Mouse (Mus musculus) kidney, embryonic 14.5 days (tissue): ENCODE data around the gene Ankrd6. TPM values are rescaled to one million over a fixed set of nuclear protein-coding genes. Genes with fewer than 3 reads are reported as not detected.

Experiments used
- ATAC-seq: fragments of 200-750 bp; cut with Nextera tagmentation; 2 replicates; pipeline ENCODE4 v1.8.0; 2017; ENCODE audit warnings: moderate number of reproducible peaks, mild to moderate bottlenecking, moderate TSS enrichment, moderate library complexity; ENCODE audit not compliant: low FRiP score, low TSS enrichment
- H3K27ac ChIP-seq: fragments of 300-500 bp; sonication (generic); 2 replicates; pipeline ENCODE4 v1.5.1; 2014; ENCODE audit warnings: low read depth, mild to moderate bottlenecking, low read length, moderate library complexity, mixed read lengths
- H3K27me3 ChIP-seq: fragments of 300-500 bp; sonication (generic); 2 replicates; pipeline ENCODE4 v1.6.1; 2014; ENCODE audit warnings: mild to moderate bottlenecking, low read length; ENCODE audit not compliant: control insufficient read depth, insufficient read depth
- H3K36me3 ChIP-seq: fragments of 300-500 bp; sonication (generic); 2 replicates; pipeline ENCODE4 v1.6.1; 2014; ENCODE audit warnings: low read length, mixed read lengths; ENCODE audit not compliant: control insufficient read depth, insufficient read depth
- H3K4me1 ChIP-seq: fragments of 300-500 bp; sonication (generic); 2 replicates; pipeline ENCODE4 v1.6.1; 2014; ENCODE audit warnings: low read length, mixed read lengths; ENCODE audit not compliant: control insufficient read depth, insufficient read depth
- H3K4me2 ChIP-seq: fragments of 300-500 bp; sonication (generic); replicated peaks from 2 replicates; pipeline ENCODE4 v1.6.1; 2014; ENCODE audit warnings: low read depth, mild to moderate bottlenecking, low read length
- H3K4me3 ChIP-seq: fragments of 300-500 bp; sonication (generic); 2 replicates; pipeline ENCODE4 v1.5.1; 2014; ENCODE audit warnings: mild to moderate bottlenecking, low read length
- H3K9ac ChIP-seq: fragments of 300-500 bp; sonication (generic); 2 replicates; pipeline ENCODE4 v1.6.1; 2014; ENCODE audit warnings: low read depth, mild to moderate bottlenecking, low read length, moderate library complexity
- H3K9me3 ChIP-seq: fragments of 300-500 bp; sonication (generic); 2 replicates; pipeline ENCODE4 v1.6.1; 2016; ENCODE audit warnings: low read length; ENCODE audit not compliant: control insufficient read depth
- WGBS: fragments of 180-500 bp; shearing (Covaris S2); extraction: QIAGEN DNeasy Blood & Tissue Kit; methylation state at CpG from one replicate; pipeline ENCODE4 v1.1.7; 2014; 5-methylcytosine and 5-hydroxymethylcytosine counted together
- polyA plus RNA-seq: library from polyadenylated mRNA; unstranded; fragments of >200 nt; fragmentation: Nextera tagmentation; extraction: Ambion mirVana; gene quantifications from 2 replicates; pipeline ENCODE4 v1.2.1, GENCODE M21; 2014

Gene Ankrd6
- polyA plus RNA-seq, 1 experiment from 2014 or later, result 14.3 TPM

- no peak for ATAC-seq
- no peak overlapping the region for H3K4me2 ChIP-seq
- H3K36me3 ChIP-seq, result no peaks in the 10 kb centered on the region
- no peaks in the 10 kb centered on the region for H3K4me1 ChIP-seq
- H3K27me3 ChIP-seq, result no peaks in the 10 kb centered on the region
- no peak overlapping the region for H3K9ac ChIP-seq
- 60% methylated on average over 4 of the region's 4 CpGs for WGBS
- H3K4me3 ChIP-seq, result no peak overlapping the region
- H3K27ac ChIP-seq, result no peak overlapping the region
- H3K9me3 ChIP-seq, result peaks cover 7% of the 10 kb centered on the region; the same call in 1 of the 2 replicates
Measured at GRCm38 (mm10) chr4:32899051-32899450, 51.6 kb downstream of the Ankrd6 start.

DNA sequence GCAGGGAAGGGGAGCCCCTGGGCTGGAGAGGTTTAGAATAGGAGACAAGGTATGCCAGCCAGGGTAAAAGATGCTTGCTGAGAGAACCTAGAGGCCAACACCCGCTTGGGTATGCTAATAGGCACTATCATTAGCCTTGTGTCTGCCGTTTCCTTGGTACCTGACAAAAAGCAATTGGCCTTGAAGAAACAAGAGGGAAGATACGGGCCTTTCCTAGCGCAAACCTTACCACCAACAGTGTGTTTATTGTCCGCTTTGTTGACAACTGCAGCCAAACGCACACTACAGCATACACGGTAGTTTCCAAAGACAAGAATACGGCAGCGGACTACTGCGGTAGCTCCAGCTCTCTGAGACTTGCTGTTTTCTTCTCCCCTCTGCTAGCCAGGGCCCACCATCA is 59.3 kb downstream of the Ankrd6 start:
- Histone ChIP-seq H3K36me3 (no peaks in the 10 kb centered on the region), H3K4me2 (no peak overlapping the region), H3K27ac (no peak overlapping the region), H3K9ac (no peak overlapping the region), H3K9me3 (peaks cover 14% of the 10 kb centered on the region; the same call in 1 of the 2 replicates), H3K4me1 (no peaks in the 10 kb centered on the region), H3K27me3 (no peaks in the 10 kb centered on the region), H3K4me3 (no peak overlapping the region)
- WGBS, result 86% methylated on average over 10 of the region's 10 CpGs
- no peak for ATAC-seq

GRCm38 (mm10) chr4:32890735-32891098 is 59.9 kb downstream of the Ankrd6 start:
- no peak overlapping the region for H3K4me2 ChIP-seq
- H3K27ac ChIP-seq, result no peak overlapping the region
- WGBS, result 76% methylated on average over 5 of the region's 5 CpGs
- no peak overlapping the region for H3K9ac ChIP-seq
- H3K36me3 ChIP-seq, result no peaks in the 10 kb centered on the region
- no peak for ATAC-seq
- peaks cover 14% of the 10 kb centered on the region; the same call in 1 of the 2 replicates for H3K9me3 ChIP-seq
- no peak overlapping the region for H3K4me3 ChIP-seq
- H3K4me1 ChIP-seq, result no peaks in the 10 kb centered on the region
- no peaks in the 10 kb centered on the region for H3K27me3 ChIP-seq

- H3K4me3 ChIP-seq, result no peak overlapping the region
- peaks cover 14% of the 10 kb centered on the region; the same call in 1 of the 2 replicates for H3K9me3 ChIP-seq
- no peaks in the 10 kb centered on the region for H3K27me3 ChIP-seq
- no peak overlapping the region for H3K9ac ChIP-seq
- no peak overlapping the region for H3K4me2 ChIP-seq
- whole genome bisulfite sequencing, result 18% methylated on average over 10 of the region's 10 CpGs
- H3K4me1 ChIP-seq, result no peaks in the 10 kb centered on the region
- no peak for ATAC-seq
- no peaks in the 10 kb centered on the region for H3K36me3 ChIP-seq
- H3K27ac ChIP-seq, result no peak overlapping the region; the same call in 1 of the 2 replicates
Measured at GRCm38 (mm10) chr4:32889996-32890734, 60.5 kb downstream of the Ankrd6 start.

GRCm38 (mm10) chr4:32889246-32889645 is 61.4 kb downstream of the Ankrd6 start:
- peaks cover 10% of the 10 kb centered on the region; the same call in 1 of the 2 replicates for H3K9me3 ChIP-seq
- H3K27ac ChIP-seq, result no peak overlapping the region
- ATAC-seq, result peak; percentile 61; the same call in 1 of the 2 replicates
- H3K4me1 ChIP-seq, result no peaks in the 10 kb centered on the region
- H3K36me3 ChIP-seq, result no peaks in the 10 kb centered on the region
- no peaks in the 10 kb centered on the region for H3K27me3 ChIP-seq
- 53% methylated on average over 11 of the region's 11 CpGs for WGBS
- no peak overlapping the region for H3K9ac ChIP-seq
- no peak overlapping the region for H3K4me2 ChIP-seq
- no peak overlapping the region for H3K4me3 ChIP-seq

- Histone ChIP-seq H3K36me3 (no peaks in the 10 kb centered on the region), H3K4me2 (no peak overlapping the region), H3K27me3 (no peaks in the 10 kb centered on the region), H3K9ac (no peak overlapping the region), H3K9me3 (no peaks in the 10 kb centered on the region), H3K4me3 (no peak overlapping the region), H3K27ac (no peak overlapping the region), H3K4me1 (no peaks in the 10 kb centered on the region)
- ATAC-seq, result no peak
- WGBS, result 96% methylated on average over 3 of the region's 3 CpGs
Measured at GRCm38 (mm10) chr4:32886479-32886878, 64.2 kb downstream of the Ankrd6 start.

- no peaks in the 10 kb centered on the region for H3K27me3 ChIP-seq
- WGBS, result 20% methylated on average over 9 of the region's 9 CpGs
- H3K4me3 ChIP-seq, result no peak overlapping the region
- no peaks in the 10 kb centered on the region for H3K9me3 ChIP-seq
- H3K27ac ChIP-seq, result no peak overlapping the region
- H3K36me3 ChIP-seq, result no peaks in the 10 kb centered on the region
- no peak for ATAC-seq
- H3K4me1 ChIP-seq, result no peaks in the 10 kb centered on the region
- no peak overlapping the region for H3K4me2 ChIP-seq
- H3K9ac ChIP-seq, result no peak overlapping the region
Measured at GRCm38 (mm10) chr4:32884599-32884998, 66.0 kb downstream of the Ankrd6 start.

DNA sequence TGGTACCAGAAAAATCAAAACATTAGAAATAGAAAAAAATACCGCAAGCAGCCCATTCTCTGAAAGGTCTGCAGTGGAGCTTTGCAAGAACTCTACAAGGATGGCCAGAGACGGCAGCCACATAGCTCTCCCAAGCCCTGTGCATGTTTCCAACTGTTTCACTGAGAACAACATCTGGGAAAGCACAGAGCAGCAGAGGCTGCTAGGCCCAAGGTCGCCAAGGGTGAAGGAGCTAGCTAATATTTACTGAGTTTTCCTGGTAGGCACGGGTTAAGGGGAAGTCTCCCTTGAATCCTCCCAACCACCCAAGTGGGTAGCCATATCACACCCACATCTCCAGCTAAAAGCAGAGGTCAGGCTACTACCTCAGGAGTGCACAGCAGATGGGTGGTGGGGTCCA is 69.6 kb downstream of the Ankrd6 start:
- no peaks in the 10 kb centered on the region for H3K27me3 ChIP-seq
- WGBS, result 65% methylated on average over 4 of the region's 4 CpGs
- no peak overlapping the region for H3K27ac ChIP-seq
- no peaks in the 10 kb centered on the region for H3K9me3 ChIP-seq
- no peaks in the 10 kb centered on the region for H3K36me3 ChIP-seq
- no peak for ATAC-seq
- H3K9ac ChIP-seq, result no peak overlapping the region
- no peaks in the 10 kb centered on the region for H3K4me1 ChIP-seq
- H3K4me2 ChIP-seq, result no peak overlapping the region
- no peak overlapping the region for H3K4me3 ChIP-seq

DNA sequence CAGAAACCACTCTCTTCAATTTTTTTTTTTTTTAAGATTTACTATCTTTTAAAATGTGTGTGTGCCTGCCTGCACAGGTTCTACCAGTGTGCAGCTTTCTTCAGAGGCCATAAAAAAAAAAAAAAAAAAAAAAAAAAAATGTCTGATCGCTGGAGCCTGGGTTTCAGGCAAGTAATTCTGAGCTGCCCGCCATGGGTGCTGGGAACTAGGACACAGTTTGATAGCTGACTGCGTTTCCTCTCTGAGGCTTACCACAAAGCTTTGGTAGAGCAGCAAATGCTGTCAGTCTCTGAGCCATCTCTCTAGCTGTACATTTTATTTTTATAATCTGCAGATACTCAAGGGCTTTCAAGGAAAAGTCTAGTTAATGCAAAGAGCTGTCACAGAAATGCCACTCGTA is 76.0 kb downstream of the Ankrd6 start:
- no peak for ATAC-seq
- no peaks in the 10 kb centered on the region for H3K27me3 ChIP-seq
- no peak overlapping the region for H3K9ac ChIP-seq
- H3K4me1 ChIP-seq, result no peaks in the 10 kb centered on the region
- 85% methylated on average over 4 of the region's 4 CpGs for whole genome bisulfite sequencing
- no peak overlapping the region for H3K4me3 ChIP-seq
- no peak overlapping the region for H3K4me2 ChIP-seq
- no peak overlapping the region for H3K27ac ChIP-seq
- no peaks in the 10 kb centered on the region for H3K9me3 ChIP-seq
- H3K36me3 ChIP-seq, result no peaks in the 10 kb centered on the region
